Mouse (Mus musculus): ENCODE data around the gene Btbd11. TPM values are rescaled to one million over a fixed set of nuclear protein-coding genes. Genes with fewer than 3 reads are reported as not detected.

Gene Btbd11
- total and polyA plus RNA-seq, 3 experiments = 10.1 to 18.5 (median 15.4) TPM

DNA sequence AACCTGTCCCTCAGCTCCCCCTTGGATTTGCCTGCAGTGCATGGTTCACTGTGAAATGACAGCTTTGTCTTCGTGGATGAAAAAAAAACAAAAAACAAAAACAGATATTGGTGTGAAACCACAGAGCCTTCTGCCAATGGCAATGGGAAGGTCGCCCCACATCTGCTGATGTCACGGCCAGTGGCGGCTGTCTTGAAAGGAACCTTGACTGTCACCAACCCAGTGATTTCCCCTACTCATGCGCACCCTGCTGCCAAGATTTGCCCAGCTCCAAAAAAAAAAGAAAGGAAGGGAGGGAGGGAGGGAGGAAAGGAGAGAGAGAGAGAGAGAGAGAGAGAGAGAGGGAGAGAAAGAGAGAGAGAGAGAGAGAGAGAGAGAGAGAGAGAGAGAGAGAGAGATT, 251.5 kb downstream of the Btbd11 start:
- Histone ChIP-seq H3K27ac (ENCODE audit: insufficient read depth, low read depth) (no peak overlapping the region), H3K9me3 (replicated peaks; ENCODE audit: low read length) (no peaks in the 10 kb centered on the region), H3K4me1 (ENCODE audit: control insufficient read depth in 1 of 2, insufficient read depth in 2 of 2) (no peaks in the 10 kb centered on the region), H3K27me3 (replicated peaks) (no peaks in the 10 kb centered on the region), H3K4me3 (replicated peaks in 1 of 3; ENCODE audit: low read depth in 2 of 3, low read length in 2 of 3, poor library complexity in 1 of 3) (no peak overlapping the region), H3K9ac (ENCODE audit: insufficient read depth, low read depth) (no peak overlapping the region), H3K4me2 (ENCODE audit: insufficient read depth, low read depth, poor library complexity, severe bottlenecking) (no peak overlapping the region), H3K36me3 (replicated peaks in 1 of 2; ENCODE audit: control insufficient read depth in 1 of 2, insufficient read depth in 1 of 2, low read length in 1 of 2) (peaks cover 0 to 74% of the 10 kb centered on the region in 2 experiments), H3K79me2 (replicated peaks; ENCODE audit: control insufficient read depth, extremely low read depth, insufficient read depth, poor library complexity, severe bottlenecking) (no peaks in the 10 kb centered on the region)
- dilution Hi-C loops (cut with MboI; ENCODE audit: extremely low pct_ligation_motif_present, extremely low pct_unique_long_range_greater_than_20kb, low sequenced_read_pairs) = no loop called here
- DNase-seq (ENCODE audit: extremely low read depth) = no peak
- in situ Hi-C loops (cut with MboI; ENCODE audit: low pct_ligation_motif_present, low pct_unique_long_range_greater_than_20kb, low sequenced_read_pairs) = no loop called here
- no peak for TF ChIP-seq RAD21 (IDR thresholded peaks at IDR 0.05; ENCODE audit: low read depth, low read length)
- TF ChIP-seq KAT2A (IDR thresholded peaks at IDR 0.05; ENCODE audit: insufficient replicate concordance, low read length) = no peak
- no peak for TF ChIP-seq UBTF (IDR thresholded peaks at IDR 0.05; ENCODE audit: low read depth, low read length)
- TF ChIP-seq USF1 (IDR thresholded peaks at IDR 0.05; ENCODE audit: low read depth, low read length) = no peak
- no peak for TF ChIP-seq MYC (IDR thresholded peaks at IDR 0.05; ENCODE audit: low read depth, low read length)
- no peak for TF ChIP-seq POLR2A (IDR thresholded peaks at IDR 0.05; ENCODE audit: low read depth, low read length)
- TF ChIP-seq EP300 (IDR thresholded peaks at IDR 0.05; ENCODE audit: low read length) = no peak
- TF ChIP-seq MAX (IDR thresholded peaks at IDR 0.05; ENCODE audit: low read length) = no peak
- no peak for TF ChIP-seq RCOR1 (conservative IDR thresholded peaks at IDR 0.05; ENCODE audit: low read depth, low read length)
- no peak for TF ChIP-seq TBP (conservative IDR thresholded peaks at IDR 0.05; ENCODE audit: low read depth, low read length)
- TF ChIP-seq NELFE (IDR thresholded peaks at IDR 0.05; ENCODE audit: low read depth, low read length) = no peak

DNA sequence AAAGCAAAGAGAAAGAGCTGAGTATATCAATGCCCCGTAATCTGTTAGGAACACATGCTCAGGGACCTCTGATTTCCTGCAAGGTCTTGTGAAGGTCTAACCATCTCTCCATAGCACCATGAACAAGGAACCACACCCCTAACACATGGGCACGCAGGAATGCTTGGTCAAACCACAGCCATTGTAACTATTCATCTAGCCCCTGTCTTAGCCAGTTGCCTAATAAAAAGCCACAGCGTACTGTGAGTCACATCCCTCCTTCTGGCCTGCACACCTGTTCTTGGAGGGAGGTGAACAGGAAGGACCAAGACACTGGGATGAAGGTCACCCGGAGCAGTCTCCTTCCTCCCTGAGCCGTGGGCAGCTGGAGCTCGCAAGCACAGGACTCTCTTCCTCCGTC, 253.0 kb downstream of the Btbd11 start:
- Histone ChIP-seq H3K79me2 (replicated peaks; ENCODE audit: control insufficient read depth, extremely low read depth, insufficient read depth, poor library complexity, severe bottlenecking) (no peaks in the 10 kb centered on the region), H3K27ac (ENCODE audit: insufficient read depth, low read depth) (no peak overlapping the region), H3K4me3 (replicated peaks in 1 of 3; ENCODE audit: low read depth in 2 of 3, low read length in 2 of 3, poor library complexity in 1 of 3) (no peak overlapping the region), H3K27me3 (replicated peaks) (no peaks in the 10 kb centered on the region), H3K36me3 (replicated peaks in 1 of 2; ENCODE audit: control insufficient read depth in 1 of 2, insufficient read depth in 1 of 2, low read length in 1 of 2) (peaks cover 0 to 73% of the 10 kb centered on the region in 2 experiments), H3K9ac (ENCODE audit: insufficient read depth, low read depth) (no peak overlapping the region), H3K4me1 (ENCODE audit: control insufficient read depth in 1 of 2, insufficient read depth in 2 of 2) (no peaks in the 10 kb centered on the region), H3K4me2 (ENCODE audit: insufficient read depth, low read depth, poor library complexity, severe bottlenecking) (no peak overlapping the region), H3K9me3 (replicated peaks; ENCODE audit: low read length) (no peaks in the 10 kb centered on the region)
- dilution Hi-C loops (cut with MboI; ENCODE audit: extremely low pct_ligation_motif_present, extremely low pct_unique_long_range_greater_than_20kb, low sequenced_read_pairs) = no loop called here
- TF ChIP-seq NELFE (IDR thresholded peaks at IDR 0.05; ENCODE audit: low read depth, low read length) (no peak), ZMIZ1 (IDR thresholded peaks at IDR 0.05; ENCODE audit: low read depth, low read length) (no peak), EP300 (IDR thresholded peaks at IDR 0.05; ENCODE audit: low read length) (no peak), ELF1 (IDR thresholded peaks at IDR 0.05; ENCODE audit: low read depth, low read length) (no peak), BHLHE40 (IDR thresholded peaks at IDR 0.05; ENCODE audit: low read depth, low read length) (no peak), SMC3 (IDR thresholded peaks at IDR 0.05; ENCODE audit: low read depth, low read length) (no peak), USF1 (IDR thresholded peaks at IDR 0.05; ENCODE audit: low read depth, low read length) (no peak), KAT2A (IDR thresholded peaks at IDR 0.05; ENCODE audit: insufficient replicate concordance, low read length) (no peak), E2F4 (IDR thresholded peaks at IDR 0.05; ENCODE audit: insufficient replicate concordance, low read depth, low read length) (no peak), CHD1 (IDR thresholded peaks at IDR 0.05; ENCODE audit: low read depth, low read length) (no peak)
- in situ Hi-C loops (cut with MboI; ENCODE audit: low pct_ligation_motif_present, low pct_unique_long_range_greater_than_20kb, low sequenced_read_pairs) = no loop called here
- no peak for DNase-seq (ENCODE audit: extremely low read depth)

Measured in CH12.LX (cell line).